Mouse (Mus musculus): ENCODE data around the gene Tmem210. TPM values are rescaled to one million over a fixed set of nuclear protein-coding genes. Genes with fewer than 3 reads are reported as not detected.
"Not testable (repeated sequence)": the region's sequence is repeated elsewhere in the genome, so short reads cannot be mapped to it uniquely, and the experiment has no call there.

Gene Tmem210
- total and polyA plus RNA-seq, 3 experiments: not detected

GRCm38 (mm10) chr2:25243342-25243741 lies 44.6 kb upstream of the Tmem210 start:
- Histone ChIP-seq H3K36me3 (replicated peaks) (peaks cover 54% of the 10 kb centered on the region), H3K9me3 (replicated peaks) (no peaks in the 10 kb centered on the region), H3K27me3 (ENCODE audit: insufficient read depth, low read length) (peaks cover 30% of the 10 kb centered on the region), H3K4me1 (ENCODE audit: insufficient read depth, low read depth, low read length) (peaks cover 73% of the 10 kb centered on the region), H3K4me3 (ENCODE audit: low read depth, low read length) (no peak overlapping the region; the same call in 1 of the 2 replicates)
- ATAC-seq (ENCODE audit: extremely low read depth, insufficient number of reproducible peaks, low FRiP score, poor library complexity, severe bottlenecking) (no peak), DNase-seq (ENCODE audit: low spot score) (no peak)
- TF ChIP-seq CTCF (IDR thresholded peaks at IDR 0.05; ENCODE audit: low read depth, low read length) (no peak), TAL1 (conservative IDR thresholded peaks at IDR 0.05; ENCODE audit: low read depth, low read length) (no peak), POLR2AphosphoS5 (IDR thresholded peaks at IDR 0.05; ENCODE audit: insufficient replicate concordance, low read depth, low read length) (no peak), GATA1 (IDR thresholded peaks at IDR 0.05; ENCODE audit: borderline replicate concordance, low read length) (no peak), GATA2 (IDR thresholded peaks at IDR 0.05; ENCODE audit: borderline replicate concordance, low read depth, low read length) (no peak)

GRCm38 (mm10) chr2:25244144-25244543 lies 43.8 kb upstream of the Tmem210 start:
- H3K4me1 ChIP-seq (ENCODE audit: insufficient read depth, low read depth, low read length): peaks cover 68% of the 10 kb centered on the region
- TF ChIP-seq POLR2AphosphoS5 (IDR thresholded peaks at IDR 0.05; ENCODE audit: insufficient replicate concordance, low read depth, low read length) (no peak), CTCF (IDR thresholded peaks at IDR 0.05; ENCODE audit: low read depth, low read length) (no peak), GATA1 (IDR thresholded peaks at IDR 0.05; ENCODE audit: borderline replicate concordance, low read length) (no peak), GATA2 (IDR thresholded peaks at IDR 0.05; ENCODE audit: borderline replicate concordance, low read depth, low read length) (no peak), TAL1 (conservative IDR thresholded peaks at IDR 0.05; ENCODE audit: low read depth, low read length) (no peak)
- no peak overlapping the region for H3K4me3 ChIP-seq (ENCODE audit: low read depth, low read length)
- no peak for DNase-seq (ENCODE audit: low spot score)
- peaks cover 62% of the 10 kb centered on the region for H3K36me3 ChIP-seq (replicated peaks)
- ATAC-seq (ENCODE audit: extremely low read depth, insufficient number of reproducible peaks, low FRiP score, poor library complexity, severe bottlenecking): no peak
- no peaks in the 10 kb centered on the region for H3K9me3 ChIP-seq (replicated peaks)
- H3K27me3 ChIP-seq (ENCODE audit: insufficient read depth, low read length): peaks cover 25% of the 10 kb centered on the region

GRCm38 (mm10) chr2:25246183-25247072 lies 41.5 kb upstream of the Tmem210 start, which contains the start of gene AL732309.1:
Gene AL732309.1, minus strand, starts transcription at chr2:25246863.
- H3K36me3 ChIP-seq (replicated peaks): peaks cover 84% of the 10 kb centered on the region
- no peak within 1 kb of the TSS for H3K4me3 ChIP-seq (ENCODE audit: low read depth, low read length)
- H3K27me3 ChIP-seq (ENCODE audit: insufficient read depth, low read length): peaks cover 17% of the 10 kb centered on the region
- DNase-seq (ENCODE audit: low spot score) (no peak), ATAC-seq (ENCODE audit: extremely low read depth, insufficient number of reproducible peaks, low FRiP score, poor library complexity, severe bottlenecking) (no peak)
- TF ChIP-seq GATA2 (IDR thresholded peaks at IDR 0.05; ENCODE audit: borderline replicate concordance, low read depth, low read length) (no peak), POLR2AphosphoS5 (IDR thresholded peaks at IDR 0.05; ENCODE audit: insufficient replicate concordance, low read depth, low read length) (no peak), TAL1 (conservative IDR thresholded peaks at IDR 0.05; ENCODE audit: low read depth, low read length) (no peak), GATA1 (IDR thresholded peaks at IDR 0.05; ENCODE audit: borderline replicate concordance, low read length) (no peak), CTCF (IDR thresholded peaks at IDR 0.05; ENCODE audit: low read depth, low read length) (no peak)
- peaks cover 57% of the 10 kb centered on the region for H3K4me1 ChIP-seq (ENCODE audit: insufficient read depth, low read depth, low read length)
- H3K9me3 ChIP-seq (replicated peaks): no peaks in the 10 kb centered on the region

- H3K36me3 ChIP-seq (replicated peaks): peaks cover 72% of the 10 kb centered on the region
- DNase-seq (ENCODE audit: low spot score): no peak
- ATAC-seq (ENCODE audit: extremely low read depth, insufficient number of reproducible peaks, low FRiP score, poor library complexity, severe bottlenecking): no peak
- no peaks in the 10 kb centered on the region for H3K9me3 ChIP-seq (replicated peaks)
- peaks cover 46% of the 10 kb centered on the region for H3K4me1 ChIP-seq (ENCODE audit: insufficient read depth, low read depth, low read length)
- peak; percentile 14; the same call in 1 of the 2 replicates for TF ChIP-seq CTCF (IDR thresholded peaks at IDR 0.05; ENCODE audit: low read depth, low read length)
- TF ChIP-seq GATA1 (IDR thresholded peaks at IDR 0.05; ENCODE audit: borderline replicate concordance, low read length): no peak
- no peaks in the 10 kb centered on the region; the same call in 1 of the 2 replicates for H3K27me3 ChIP-seq (ENCODE audit: insufficient read depth, low read length)
- no peak overlapping the region for H3K4me3 ChIP-seq (ENCODE audit: low read depth, low read length)
Measured at GRCm38 (mm10) chr2:25252331-25252730, 35.6 kb upstream of the Tmem210 start.

DNA sequence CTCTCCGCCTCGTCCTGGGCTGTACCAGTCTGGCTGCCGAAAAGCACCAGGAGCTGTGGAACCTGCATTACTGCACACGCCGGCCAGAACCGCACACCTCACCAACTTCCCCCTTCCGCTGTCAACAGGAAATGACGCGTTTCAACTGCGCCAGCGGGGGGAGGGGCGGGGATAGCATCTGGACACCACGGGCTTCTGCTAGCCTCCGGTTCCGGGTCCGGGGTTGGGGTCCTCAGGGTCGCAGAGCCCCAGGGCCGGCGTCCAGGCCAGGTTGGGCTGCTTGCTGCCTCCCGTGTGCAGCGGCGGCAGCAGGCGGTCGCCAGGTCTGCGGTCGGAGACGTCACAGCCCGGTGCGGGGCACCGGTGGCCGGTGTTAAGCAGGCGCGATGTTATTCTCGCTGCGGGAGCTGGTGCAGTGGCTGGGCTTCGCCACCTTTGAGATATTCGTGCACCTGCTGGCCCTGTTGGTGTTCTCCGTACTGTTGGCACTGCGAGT lies 32.6 kb upstream of the Tmem210 start, which contains the start of gene Tmem203:
Gene Tmem203, plus strand, starts transcription at position 156 of the 496 bp plus-strand sequence.
- no peak for TF ChIP-seq CTCF (IDR thresholded peaks at IDR 0.05; ENCODE audit: low read depth, low read length)
- no peak for TF ChIP-seq TAL1 (conservative IDR thresholded peaks at IDR 0.05; ENCODE audit: low read depth, low read length)
- no peak for TF ChIP-seq GATA1 (IDR thresholded peaks at IDR 0.05; ENCODE audit: borderline replicate concordance, low read length)
- TF ChIP-seq POLR2AphosphoS5 (IDR thresholded peaks at IDR 0.05; ENCODE audit: insufficient replicate concordance, low read depth, low read length): no peak
- TF ChIP-seq GATA2 (IDR thresholded peaks at IDR 0.05; ENCODE audit: borderline replicate concordance, low read depth, low read length): no peak
- Histone ChIP-seq H3K27me3 (ENCODE audit: insufficient read depth, low read length) (no peaks in the 10 kb centered on the region), H3K9me3 (replicated peaks) (no peaks in the 10 kb centered on the region), H3K36me3 (replicated peaks) (peaks cover 50% of the 10 kb centered on the region), H3K4me1 (ENCODE audit: insufficient read depth, low read depth, low read length) (peaks cover 48% of the 10 kb centered on the region), H3K4me3 (ENCODE audit: low read depth, low read length) (peak within 1 kb of the TSS; percentile 98)
- ATAC-seq (ENCODE audit: extremely low read depth, insufficient number of reproducible peaks, low FRiP score, poor library complexity, severe bottlenecking): peak; percentile 63
- DNase-seq (ENCODE audit: low spot score): peak; percentile 82

GRCm38 (mm10) chr2:25256443-25257109 lies 31.4 kb upstream of the Tmem210 start:
- peak overlapping the region; percentile 98 for H3K4me3 ChIP-seq (ENCODE audit: low read depth, low read length)
- ATAC-seq (ENCODE audit: extremely low read depth, insufficient number of reproducible peaks, low FRiP score, poor library complexity, severe bottlenecking); H3K9me3 ChIP-seq (replicated peaks); H3K27me3 ChIP-seq (ENCODE audit: insufficient read depth, low read length): not testable (repeated sequence)
- H3K4me1 ChIP-seq (ENCODE audit: insufficient read depth, low read depth, low read length): peaks cover 44% of the 10 kb centered on the region
- peak; percentile 33 for DNase-seq (ENCODE audit: low spot score)
- peaks cover 37% of the 10 kb centered on the region for H3K36me3 ChIP-seq (replicated peaks)

- ATAC-seq (ENCODE audit: extremely low read depth, insufficient number of reproducible peaks, low FRiP score, poor library complexity, severe bottlenecking); H3K4me3 ChIP-seq (ENCODE audit: low read depth, low read length); H3K9me3 ChIP-seq (replicated peaks); DNase-seq (ENCODE audit: low spot score); H3K27me3 ChIP-seq (ENCODE audit: insufficient read depth, low read length): not testable (repeated sequence)
- Histone ChIP-seq H3K36me3 (replicated peaks) (peaks cover 31% of the 10 kb centered on the region), H3K4me1 (ENCODE audit: insufficient read depth, low read depth, low read length) (peaks cover 48% of the 10 kb centered on the region)
Measured at GRCm38 (mm10) chr2:25257250-25257649, 30.7 kb upstream of the Tmem210 start.

All from G1E (cell line).